Mouse (Mus musculus) heart, adult 2 months (tissue): ENCODE results near the gene Mad2l1bp.

Experiments used
- CTCF ChIP-seq: fragments of 200-600 bp; IDR thresholded peaks from 2 replicates; pipeline ENCODE4 v1.8.1; 2022; ENCODE audit warnings: antibody characterized with exemption, mild to moderate bottlenecking, moderate library complexity
- EP300 ChIP-seq: fragments of 200-500 bp; IDR thresholded peaks from 2 replicates; pipeline ENCODE4 v1.6.1; 2011; ENCODE audit warnings: low read depth, low read length, control low read depth; ENCODE audit not compliant: insufficient read depth
- POLR2A ChIP-seq: fragments of 200-500 bp; IDR thresholded peaks from 2 replicates; pipeline ENCODE4 v1.6.1; 2011; ENCODE audit warnings: mild to moderate bottlenecking, low read depth, low read length, control low read depth; ENCODE audit not compliant: insufficient read depth

GRCm38 (mm10) chr17:46123285-46123684 is 30.1 kb downstream of the Mad2l1bp start:
- TF ChIP-seq CTCF (no peak), POLR2A (no peak), EP300 (no peak)
